Mouse (Mus musculus) C2C12 (cell line): ENCODE results near the gene Vps26c.

Experiments used
- CTCF ChIP-seq: IDR thresholded peaks from one replicate; pipeline ENCODE4 v1.5.1; 2011; ENCODE audit not compliant: control insufficient read depth, insufficient read depth, insufficient read length
- USF1 ChIP-seq: IDR thresholded peaks from one replicate; pipeline ENCODE4 v1.6.1; 2011; ENCODE audit warnings: low read depth, mild to moderate bottlenecking, control low read depth, moderate library complexity

GRCm38 (mm10) chr16:94487341-94487740 is 39.3 kb downstream of the Vps26c start:
- TF ChIP-seq CTCF, result no peak
- no peak for TF ChIP-seq USF1
